Mouse (Mus musculus): ENCODE data around the gene Utrn. TPM values are rescaled to one million over a fixed set of nuclear protein-coding genes. Genes with fewer than 3 reads are reported as not detected.

Gene Utrn
- total RNA-seq, 1 experiment from 2014 or later = 63.7 TPM

- ATAC-seq (replicated peaks in 1 of 2; ENCODE audit: insufficient read depth in 1 of 2, low FRiP score in 2 of 2, low TSS enrichment in 1 of 2, low read depth in 1 of 2, poor library complexity in 2 of 2, severe bottlenecking in 2 of 2) = peak; percentile 42 to 51; a peak in 2 of 4 replicates
These were observed 371.6 kb downstream of the Utrn start for GRCm38 (mm10) chr10:12497555-12497954.

GRCm38 (mm10) chr10:12489551-12490177 is 379.5 kb downstream of the Utrn start:
- ATAC-seq (replicated peaks in 1 of 2; ENCODE audit: insufficient read depth in 1 of 2, low FRiP score in 2 of 2, low TSS enrichment in 1 of 2, low read depth in 1 of 2, poor library complexity in 2 of 2, severe bottlenecking in 2 of 2) = 0 out of 4 replicates have a peak, but pooled peaks have one; percentile 17 to 35

GRCm38 (mm10) chr10:12488518-12488917 is 380.6 kb downstream of the Utrn start:
- ATAC-seq (replicated peaks in 1 of 2; ENCODE audit: insufficient read depth in 1 of 2, low FRiP score in 2 of 2, low TSS enrichment in 1 of 2, low read depth in 1 of 2, poor library complexity in 2 of 2, severe bottlenecking in 2 of 2) = no peak

DNA sequence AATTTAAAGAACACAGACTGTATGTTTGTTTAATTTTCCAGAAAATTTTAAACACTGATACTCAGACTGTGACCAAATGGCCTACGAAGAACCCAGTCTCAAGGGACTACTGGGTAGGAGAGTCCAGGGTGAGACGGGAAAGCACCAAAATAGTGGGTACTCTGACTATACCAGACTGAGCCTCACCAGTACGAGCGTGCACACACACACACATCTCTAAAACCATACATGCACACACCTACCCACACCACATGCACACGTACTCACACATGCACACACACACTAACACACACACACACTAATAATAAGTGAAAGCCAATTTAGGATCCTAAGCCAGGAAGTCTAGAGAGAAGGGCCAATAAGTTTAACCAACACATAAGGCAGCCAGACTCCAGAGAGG is 381.0 kb downstream of the Utrn start:
- ATAC-seq (replicated peaks in 1 of 2; ENCODE audit: insufficient read depth in 1 of 2, low FRiP score in 2 of 2, low TSS enrichment in 1 of 2, low read depth in 1 of 2, poor library complexity in 2 of 2, severe bottlenecking in 2 of 2) = no peak

DNA sequence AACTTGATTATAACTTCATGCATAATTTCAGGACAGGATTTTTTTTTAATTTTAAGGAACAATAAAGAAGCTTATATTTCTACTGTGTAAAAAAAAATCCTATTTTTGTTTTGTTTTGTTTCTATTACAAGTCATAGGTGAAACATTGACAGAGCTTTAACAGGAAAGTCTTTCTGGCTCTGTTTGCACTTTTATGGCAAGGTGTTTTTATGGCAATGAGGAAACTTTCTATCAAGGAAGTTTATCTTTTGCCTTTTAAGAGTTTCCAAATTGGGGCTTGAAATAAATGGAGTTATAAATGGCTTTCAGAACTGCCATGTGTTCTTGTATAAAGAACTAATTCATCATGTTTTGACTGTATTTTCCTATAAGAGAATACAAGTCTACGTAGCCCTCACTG is 385.7 kb downstream of the Utrn start:
- ATAC-seq (replicated peaks in 1 of 2; ENCODE audit: insufficient read depth in 1 of 2, low FRiP score in 2 of 2, low TSS enrichment in 1 of 2, low read depth in 1 of 2, poor library complexity in 2 of 2, severe bottlenecking in 2 of 2) = no peak

- ATAC-seq (replicated peaks in 1 of 2; ENCODE audit: insufficient read depth in 1 of 2, low FRiP score in 2 of 2, low TSS enrichment in 1 of 2, low read depth in 1 of 2, poor library complexity in 2 of 2, severe bottlenecking in 2 of 2) = no peak
These were observed 386.2 kb downstream of the Utrn start for GRCm38 (mm10) chr10:12482975-12483374.

DNA sequence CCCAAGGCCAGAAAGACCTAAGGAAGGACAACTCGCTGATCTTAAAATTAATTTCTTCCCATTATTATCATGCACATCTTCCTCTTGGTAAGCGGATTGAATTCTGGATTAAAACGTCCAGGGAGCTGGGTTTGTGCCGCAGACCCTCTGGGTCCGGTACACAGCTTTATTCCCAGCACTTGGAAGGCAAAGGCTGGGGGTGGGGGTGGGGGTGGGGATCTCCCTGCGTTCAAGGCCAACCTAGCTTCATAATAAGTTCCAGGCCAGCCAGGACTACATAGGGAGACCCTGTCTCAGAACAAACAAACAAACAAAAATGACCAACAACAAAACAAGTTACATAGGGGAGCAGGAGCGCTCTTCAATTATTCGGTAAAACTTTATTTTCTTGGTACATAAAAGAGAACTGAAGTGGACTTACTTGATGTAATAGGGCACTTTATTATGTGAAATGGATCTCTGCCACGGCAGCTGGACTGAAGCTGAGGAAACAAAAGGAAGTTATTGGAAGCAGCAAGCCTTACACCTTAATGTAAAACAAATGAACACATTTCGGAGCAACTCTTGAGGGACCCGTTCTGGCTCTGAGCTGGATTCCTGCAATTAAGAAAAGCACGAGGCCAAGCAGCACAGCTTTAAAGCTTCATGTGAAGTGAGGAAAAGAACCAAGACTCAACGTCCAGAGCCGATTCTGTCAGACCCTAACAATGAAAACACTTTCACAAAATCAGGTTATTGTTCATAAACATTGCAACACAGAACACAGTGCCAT is 394.1 kb downstream of the Utrn start:
- no peak for ATAC-seq (replicated peaks in 1 of 2; ENCODE audit: insufficient read depth in 1 of 2, low FRiP score in 2 of 2, low TSS enrichment in 1 of 2, low read depth in 1 of 2, poor library complexity in 2 of 2, severe bottlenecking in 2 of 2)

GRCm38 (mm10) chr10:12469391-12470057 is 399.6 kb downstream of the Utrn start:
- ATAC-seq (replicated peaks in 1 of 2; ENCODE audit: insufficient read depth in 1 of 2, low FRiP score in 2 of 2, low TSS enrichment in 1 of 2, low read depth in 1 of 2, poor library complexity in 2 of 2, severe bottlenecking in 2 of 2) = no peak

GRCm38 (mm10) chr10:12467544-12467943 is 401.6 kb downstream of the Utrn start:
- no peak for ATAC-seq (replicated peaks in 1 of 2; ENCODE audit: insufficient read depth in 1 of 2, low FRiP score in 2 of 2, low TSS enrichment in 1 of 2, low read depth in 1 of 2, poor library complexity in 2 of 2, severe bottlenecking in 2 of 2)

GRCm38 (mm10) chr10:12460945-12461344 is 408.2 kb downstream of the Utrn start:
- no peak for ATAC-seq (replicated peaks in 1 of 2; ENCODE audit: insufficient read depth in 1 of 2, low FRiP score in 2 of 2, low TSS enrichment in 1 of 2, low read depth in 1 of 2, poor library complexity in 2 of 2, severe bottlenecking in 2 of 2)

- ATAC-seq (replicated peaks in 1 of 2; ENCODE audit: insufficient read depth in 1 of 2, low FRiP score in 2 of 2, low TSS enrichment in 1 of 2, low read depth in 1 of 2, poor library complexity in 2 of 2, severe bottlenecking in 2 of 2) = no peak
These were observed 412.3 kb downstream of the Utrn start for GRCm38 (mm10) chr10:12456867-12457266.

DNA sequence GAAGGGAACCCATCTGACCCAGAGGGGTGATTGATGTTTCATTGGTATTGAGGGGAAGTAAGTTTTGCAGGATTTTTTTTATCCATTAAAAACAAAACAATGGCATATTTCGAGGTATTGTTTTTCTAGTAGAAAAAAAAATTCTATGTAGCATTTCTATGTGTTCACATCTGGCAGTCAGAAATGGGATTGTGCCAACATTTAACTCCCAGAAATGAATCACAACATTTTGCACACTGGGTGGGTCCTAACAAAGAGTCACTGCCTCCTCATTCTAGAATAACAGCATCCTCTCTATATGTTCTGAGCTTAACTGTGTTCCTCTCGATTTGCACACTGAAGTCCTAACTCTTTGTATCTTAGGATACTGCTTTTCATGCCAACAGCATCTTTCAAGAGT is 416.5 kb downstream of the Utrn start:
- no peak for ATAC-seq (replicated peaks in 1 of 2; ENCODE audit: insufficient read depth in 1 of 2, low FRiP score in 2 of 2, low TSS enrichment in 1 of 2, low read depth in 1 of 2, poor library complexity in 2 of 2, severe bottlenecking in 2 of 2)

DNA sequence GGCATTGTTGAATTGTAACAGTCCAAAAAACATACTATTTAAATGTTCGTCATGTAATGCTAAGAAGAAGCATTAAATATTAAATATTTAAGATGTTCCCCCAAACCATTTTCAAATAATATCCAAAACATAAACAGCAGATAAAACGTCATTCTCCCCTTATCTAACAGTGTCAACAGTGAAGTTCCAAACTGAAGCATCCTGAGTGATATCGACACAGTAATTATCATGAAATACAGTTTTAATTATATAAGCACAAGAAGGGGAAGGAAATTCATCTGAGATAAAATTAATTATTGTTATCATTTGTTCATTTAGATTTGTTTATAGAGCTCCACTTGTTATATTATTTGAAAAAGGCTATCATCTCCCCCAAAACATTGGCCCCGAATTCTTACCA is 425.0 kb downstream of the Utrn start:
- no peak for ATAC-seq (replicated peaks in 1 of 2; ENCODE audit: insufficient read depth in 1 of 2, low FRiP score in 2 of 2, low TSS enrichment in 1 of 2, low read depth in 1 of 2, poor library complexity in 2 of 2, severe bottlenecking in 2 of 2)

- no peak for ATAC-seq (replicated peaks in 1 of 2; ENCODE audit: insufficient read depth in 1 of 2, low FRiP score in 2 of 2, low TSS enrichment in 1 of 2, low read depth in 1 of 2, poor library complexity in 2 of 2, severe bottlenecking in 2 of 2)
These were observed 436.0 kb downstream of the Utrn start for GRCm38 (mm10) chr10:12433161-12433560.

DNA sequence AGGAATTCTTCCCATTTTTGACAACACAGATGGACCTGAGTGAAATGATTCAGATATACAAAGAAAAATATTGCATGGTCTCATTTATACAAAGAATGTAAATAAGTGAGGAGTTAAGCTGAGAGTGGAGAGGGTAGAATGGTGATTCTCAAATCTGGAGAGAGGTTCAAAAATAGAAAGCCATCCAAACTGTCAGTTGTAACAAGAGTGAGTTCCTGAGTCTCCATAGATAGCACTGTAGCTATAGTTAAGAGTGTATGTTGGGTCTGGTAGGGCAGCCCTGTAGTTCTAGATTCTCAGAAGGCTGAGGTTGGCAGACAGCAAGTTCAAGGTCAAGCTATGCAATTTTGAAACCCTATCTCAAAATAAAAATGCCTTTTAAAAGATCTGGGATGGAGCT is 438.8 kb downstream of the Utrn start:
- ATAC-seq (replicated peaks in 1 of 2; ENCODE audit: insufficient read depth in 1 of 2, low FRiP score in 2 of 2, low TSS enrichment in 1 of 2, low read depth in 1 of 2, poor library complexity in 2 of 2, severe bottlenecking in 2 of 2) = no peak

- no peak for ATAC-seq (replicated peaks in 1 of 2; ENCODE audit: insufficient read depth in 1 of 2, low FRiP score in 2 of 2, low TSS enrichment in 1 of 2, low read depth in 1 of 2, poor library complexity in 2 of 2, severe bottlenecking in 2 of 2)
These were observed 442.3 kb downstream of the Utrn start for GRCm38 (mm10) chr10:12426866-12427265.

GRCm38 (mm10) chr10:12424944-12425343 is 444.2 kb downstream of the Utrn start:
- no peak for ATAC-seq (replicated peaks in 1 of 2; ENCODE audit: insufficient read depth in 1 of 2, low FRiP score in 2 of 2, low TSS enrichment in 1 of 2, low read depth in 1 of 2, poor library complexity in 2 of 2, severe bottlenecking in 2 of 2)

DNA sequence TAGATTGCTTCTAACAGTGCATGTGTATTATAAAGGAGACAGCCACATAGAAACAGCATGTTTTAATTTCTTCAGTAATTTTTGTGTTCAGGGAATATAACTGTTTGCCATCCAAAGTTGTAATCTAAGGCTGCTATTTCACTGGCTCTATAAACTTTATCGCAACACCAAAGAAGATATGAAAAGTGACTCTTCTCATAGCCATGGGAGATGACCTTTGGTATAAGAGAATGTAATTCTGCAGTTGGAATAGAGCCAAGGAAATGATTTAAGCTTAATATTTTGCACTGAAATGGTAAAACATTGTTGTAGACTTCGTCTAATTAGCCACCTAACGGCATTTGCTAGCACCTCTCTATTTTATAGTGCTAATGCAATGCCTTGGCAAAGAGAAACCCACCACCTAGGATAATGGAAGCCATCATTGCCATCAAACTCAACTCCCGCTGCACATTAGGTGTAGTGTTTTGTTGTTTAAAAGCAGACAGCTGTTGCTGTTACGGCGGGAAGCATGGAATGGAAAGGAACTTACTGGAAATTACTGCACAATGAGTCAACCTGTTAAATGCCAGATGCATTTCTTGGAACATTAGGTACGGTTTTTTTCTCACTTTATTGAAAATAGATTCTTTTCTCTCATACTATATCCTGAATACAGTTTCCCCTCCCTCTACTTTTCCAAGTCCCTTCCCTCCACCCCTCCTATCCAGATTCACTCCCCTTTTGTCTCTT is 445.0 kb downstream of the Utrn start:
- no peak for ATAC-seq (replicated peaks in 1 of 2; ENCODE audit: insufficient read depth in 1 of 2, low FRiP score in 2 of 2, low TSS enrichment in 1 of 2, low read depth in 1 of 2, poor library complexity in 2 of 2, severe bottlenecking in 2 of 2)
